Mouse (Mus musculus) thymus, adult 18-20 months (tissue): ENCODE results near the gene Eef1g.

Experiments
- DNase-seq, 2 experiments: peaks; one replicate each; pipeline ENCODE4 v3.0.0; 2022; ENCODE audit warnings: mixed read lengths in 2 of 2

The Eef1g gene

DNA sequence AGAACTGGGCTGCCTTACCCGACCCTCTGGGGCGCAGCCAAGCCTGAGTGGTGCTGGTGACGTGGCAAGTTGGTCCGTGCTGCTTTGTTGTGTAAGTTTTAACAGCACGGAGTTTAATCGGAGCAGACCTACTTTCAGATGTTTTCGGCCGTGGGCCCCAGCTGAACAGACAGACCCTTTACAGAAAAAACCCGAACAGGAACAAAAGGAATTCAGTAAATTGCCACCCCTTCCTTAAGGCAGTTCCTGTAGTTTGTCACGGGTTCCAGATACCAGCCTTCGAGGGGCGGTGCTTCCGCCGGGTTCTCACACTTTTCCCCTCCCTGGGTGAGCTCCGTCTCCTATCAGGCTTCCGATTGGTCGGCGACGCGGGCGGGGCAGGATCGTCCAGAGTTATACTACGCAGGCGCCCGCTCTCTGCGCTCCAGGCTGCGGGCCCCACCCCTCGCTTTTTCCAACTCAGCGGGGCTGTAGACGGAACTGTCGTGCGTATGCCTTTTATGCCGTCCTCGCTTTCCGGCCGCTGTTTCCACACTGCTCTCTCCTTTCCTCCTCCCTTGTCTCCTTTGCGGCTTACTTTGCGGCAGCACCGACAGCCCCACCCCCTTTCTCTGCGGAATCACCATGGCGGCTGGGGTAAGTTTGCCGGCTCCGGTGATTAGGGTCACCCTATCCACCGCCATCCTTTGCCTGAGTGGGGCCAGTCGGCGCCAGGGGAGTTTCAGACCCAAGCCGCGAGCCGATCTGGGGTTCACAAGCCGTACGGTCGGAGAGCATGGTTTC, at the start of gene Eef1g:
TSS of gene Eef1g (plus strand) at position 452 of the 783 bp plus-strand sequence.
- DNase-seq = peak; percentile 100

DNA sequence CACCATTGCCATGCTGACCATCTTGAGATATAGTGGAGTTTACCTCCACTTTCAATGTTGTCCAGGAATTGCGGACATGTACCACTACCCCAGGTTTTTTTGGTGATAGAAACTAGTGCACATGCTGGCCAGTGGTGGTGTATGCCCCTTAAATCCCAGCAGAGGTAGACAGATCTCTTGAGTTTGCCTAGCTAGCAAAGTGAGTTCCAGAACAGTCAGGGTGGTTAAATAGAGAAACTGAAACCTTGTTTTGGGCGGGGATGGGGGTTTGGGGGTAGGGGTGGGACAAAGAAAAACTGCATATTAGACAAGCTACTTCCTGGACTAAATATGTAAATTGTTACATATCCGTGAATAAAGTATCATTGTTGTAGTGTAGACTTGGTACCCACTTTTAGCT, 47.8 kb upstream of the Eef1g start:
- no peak for DNase-seq

DNA sequence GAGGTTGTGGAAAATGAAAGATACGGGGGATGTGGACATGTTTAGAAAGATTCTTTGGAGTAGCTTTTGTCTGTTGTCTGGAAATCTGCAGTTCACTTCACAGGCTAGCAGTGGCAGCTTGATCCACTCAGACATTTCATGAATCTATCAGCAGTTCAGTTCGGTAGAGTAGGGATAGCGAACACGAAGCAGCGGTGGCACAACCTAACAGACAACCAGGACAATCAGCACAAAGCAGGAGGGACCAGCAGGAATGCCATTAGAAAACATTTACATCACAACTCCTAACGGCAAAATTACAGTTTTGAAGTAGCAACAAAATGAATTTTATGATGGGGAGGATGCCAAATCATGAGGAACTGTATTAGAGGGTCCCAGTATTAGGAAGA, 47.2 kb upstream of the Eef1g start:
- DNase-seq = no peak

- peak; percentile 78 to 81 for DNase-seq
These were observed 46.6 kb upstream of the Eef1g start, which contains the start of gene B3gat3 for GRCm38 (mm10) chr19:8920073-8920736. Gene B3gat3 (plus strand): TSS chr19:8920374.

- no peak for DNase-seq
These were observed 46.0 kb upstream of the Eef1g start for GRCm38 (mm10) chr19:8920836-8921291.

DNA sequence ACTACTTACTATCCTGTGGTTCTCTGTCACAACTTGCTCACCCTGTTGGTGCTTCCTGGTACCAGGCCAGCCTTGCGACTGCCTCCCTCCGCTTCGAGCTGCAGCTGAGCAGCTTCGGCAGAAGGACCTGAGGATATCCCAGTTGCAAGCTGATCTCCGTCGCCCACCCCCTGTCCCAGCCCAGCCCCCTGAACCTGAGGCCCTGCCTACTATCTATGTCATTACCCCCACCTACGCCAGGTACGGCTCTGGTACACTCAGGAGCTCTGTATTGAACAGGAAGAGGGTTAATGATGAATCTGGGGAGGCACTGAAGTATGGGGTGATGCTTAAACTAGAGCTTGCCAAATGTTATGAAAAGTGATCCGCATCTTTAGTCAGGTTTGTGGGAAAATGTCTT, 45.1 kb upstream of the Eef1g start:
- no peak for DNase-seq

DNA sequence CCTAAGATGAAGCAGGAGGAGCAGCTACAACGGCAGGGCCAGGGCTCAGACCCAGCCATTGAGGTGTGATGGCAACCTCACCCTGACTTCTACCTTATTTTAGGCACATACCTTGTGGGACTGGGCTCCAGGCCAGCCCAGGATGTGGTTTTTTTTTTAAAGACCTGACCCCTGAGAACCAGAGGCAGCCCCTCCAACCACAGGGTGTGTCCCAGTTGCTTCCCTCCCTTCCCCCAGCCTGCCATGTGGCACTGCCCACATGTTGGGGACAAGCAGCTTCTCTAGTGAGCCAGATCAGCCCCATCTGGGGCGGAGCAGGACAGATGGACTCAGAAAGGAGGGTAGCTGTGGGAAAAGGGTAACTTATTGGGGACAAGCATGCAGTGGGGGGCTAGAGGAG, 40.1 kb upstream of the Eef1g start:
- DNase-seq = no peak

GRCm38 (mm10) chr19:8927891-8928525, 38.8 kb upstream of the Eef1g start:
- DNase-seq = no peak

DNA sequence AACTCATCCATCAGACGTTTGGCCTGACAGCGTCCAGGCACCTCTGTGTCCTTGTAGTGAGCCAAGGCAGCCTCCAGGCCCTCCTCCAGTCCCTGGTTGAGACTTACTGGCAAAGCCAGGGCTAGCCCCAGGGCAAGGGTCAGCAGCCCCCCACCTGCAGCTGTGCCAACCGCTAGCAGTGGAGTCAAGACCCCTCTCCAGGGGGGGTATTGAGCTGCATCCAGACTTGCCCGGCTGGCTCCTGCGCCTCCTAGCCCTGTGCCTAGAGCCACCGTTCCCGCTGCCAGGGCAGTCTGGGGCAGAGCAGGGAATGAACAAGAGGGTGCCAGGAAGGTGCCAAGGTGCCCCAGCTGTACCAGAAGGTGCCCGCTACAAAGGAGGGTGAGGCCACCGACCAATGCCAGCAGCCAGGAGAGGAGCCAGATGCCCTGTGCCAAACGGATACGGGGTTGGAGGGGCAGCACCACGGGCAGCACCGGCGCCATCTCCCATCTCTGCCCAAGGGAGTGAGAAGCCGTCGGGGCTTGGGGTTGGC, 38.1 kb upstream of the Eef1g start:
- no peak for DNase-seq

GRCm38 (mm10) chr19:8929224-8930088, 37.4 kb upstream of the Eef1g start, which contains the start of the genes Rom1 and Eml3:
Gene Rom1 (minus strand): TSS chr19:8929356.
Gene Eml3 (plus strand): TSS chr19:8929552.
- peak; percentile 74 to 84 for DNase-seq

GRCm38 (mm10) chr19:8930117-8930516, 36.7 kb upstream of the Eef1g start:
- DNase-seq = no peak

GRCm38 (mm10) chr19:8930771-8931170, 36.1 kb upstream of the Eef1g start:
- DNase-seq = no peak

GRCm38 (mm10) chr19:8936736-8937135, 30.1 kb upstream of the Eef1g start:
- no peak for DNase-seq

DNA sequence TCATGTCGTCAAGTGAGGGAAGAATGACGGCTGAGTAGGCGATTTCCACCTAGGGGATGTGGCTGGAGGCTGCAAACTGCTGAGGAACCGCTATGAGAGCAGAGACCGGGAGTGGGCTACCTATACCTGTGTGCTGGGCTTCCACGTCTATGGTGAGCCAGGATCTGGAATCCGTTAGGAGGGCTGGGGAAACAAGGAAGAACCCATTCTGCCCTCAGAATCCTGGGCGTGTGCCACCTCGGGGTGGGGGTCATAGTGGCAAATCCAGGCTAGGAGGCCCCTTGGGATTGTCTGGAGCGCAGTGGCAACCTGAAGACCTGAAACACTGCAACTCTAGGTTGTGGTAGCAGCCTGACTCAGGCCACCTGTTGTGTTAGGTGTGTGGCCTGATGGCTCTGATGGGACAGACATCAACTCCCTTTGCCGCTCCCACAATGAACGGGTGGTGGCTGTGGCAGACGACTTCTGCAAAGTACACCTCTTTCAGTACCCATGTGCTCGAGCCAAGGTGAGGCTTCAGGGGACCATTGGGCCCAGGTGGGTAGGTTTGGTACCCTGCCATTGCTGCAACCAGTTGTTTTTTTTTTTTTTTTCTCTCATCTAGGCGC, 26.2 kb upstream of the Eef1g start:
- DNase-seq = no peak

- peak in 1 of 2 experiments; percentile 53 for DNase-seq
These were observed 25.7 kb upstream of the Eef1g start for GRCm38 (mm10) chr19:8941136-8941514.

- DNase-seq = peak; percentile 96 to 97
These were observed 25.2 kb upstream of the Eef1g start, which contains the start of gene Mta2 for GRCm38 (mm10) chr19:8941515-8942217. Gene Mta2 (plus strand): TSS chr19:8941875.

GRCm38 (mm10) chr19:8942276-8942964, 24.4 kb upstream of the Eef1g start:
- no peak for DNase-seq

DNA sequence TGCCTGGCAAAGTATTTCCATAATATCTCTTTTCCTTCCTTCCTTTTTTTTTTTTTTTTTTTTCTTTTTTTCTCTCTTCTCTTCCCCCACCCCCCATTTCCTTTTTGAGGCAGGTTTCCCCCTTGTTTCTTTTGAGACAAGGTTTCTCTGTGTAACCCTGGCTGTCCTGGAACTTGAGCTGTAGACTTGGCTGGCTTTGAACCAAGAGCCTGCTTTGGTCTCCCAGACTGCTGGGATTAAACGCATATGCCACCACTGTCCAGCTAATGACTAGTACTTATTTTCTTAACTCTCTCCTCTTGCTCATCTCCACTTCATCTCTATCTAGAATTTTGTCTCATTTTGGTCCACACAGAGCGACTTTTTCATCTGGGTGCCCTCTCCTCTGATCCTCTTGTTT, 23.8 kb upstream of the Eef1g start:
- no peak for DNase-seq

- DNase-seq = no peak
These were observed 22.8 kb upstream of the Eef1g start for GRCm38 (mm10) chr19:8944062-8944461.

DNA sequence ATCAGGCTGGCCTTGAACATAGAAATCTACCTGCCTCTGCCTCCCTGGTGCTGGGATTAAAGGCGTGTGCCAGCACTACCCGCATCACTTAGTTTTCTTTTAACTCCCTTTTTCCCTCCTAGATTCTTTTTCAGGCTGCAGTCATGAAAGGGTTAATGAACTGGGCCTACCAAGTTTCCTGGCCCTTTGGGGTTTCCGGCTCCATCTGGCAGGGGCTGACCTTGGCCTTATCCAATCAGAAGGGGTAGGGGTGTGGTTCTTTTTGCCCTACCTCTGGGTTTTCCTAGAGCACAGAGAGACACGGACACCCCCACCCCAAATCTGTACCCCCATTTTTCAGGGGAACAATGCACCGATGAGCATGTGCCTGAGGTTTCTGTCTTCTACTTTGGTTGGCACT, 22.1 kb upstream of the Eef1g start:
- DNase-seq = no peak
